Mouse (Mus musculus) right cerebral cortex, adult 18-20 months (tissue): ENCODE measurements around the gene Pax9.

ENCODE experiments used
- DNase-seq: peaks from one replicate; pipeline ENCODE4 v3.0.0; 2022; ENCODE audit warnings: mixed read lengths

The Pax9 gene

DNA sequence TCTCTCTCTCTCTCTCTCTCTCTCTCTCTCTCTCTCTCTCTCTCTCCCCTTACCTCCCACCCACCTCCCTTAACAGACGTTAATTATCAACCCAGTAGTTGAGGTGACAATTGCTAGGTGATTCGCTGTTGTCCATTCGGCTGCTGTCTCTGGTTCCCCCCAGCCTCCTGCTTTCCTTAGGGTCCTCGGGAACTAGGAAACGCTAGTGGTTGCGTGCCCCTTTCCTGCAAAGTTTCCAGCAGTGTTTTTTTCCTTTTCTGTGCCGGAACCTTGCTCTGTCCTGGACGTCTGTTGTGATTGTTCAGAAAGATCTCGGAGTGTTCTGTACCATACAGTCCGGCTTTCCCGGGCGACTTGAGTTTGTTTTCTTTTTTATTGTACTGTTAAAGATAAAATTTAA is 6.2 kb downstream of the Pax9 start:
- no peak for DNase-seq

DNA sequence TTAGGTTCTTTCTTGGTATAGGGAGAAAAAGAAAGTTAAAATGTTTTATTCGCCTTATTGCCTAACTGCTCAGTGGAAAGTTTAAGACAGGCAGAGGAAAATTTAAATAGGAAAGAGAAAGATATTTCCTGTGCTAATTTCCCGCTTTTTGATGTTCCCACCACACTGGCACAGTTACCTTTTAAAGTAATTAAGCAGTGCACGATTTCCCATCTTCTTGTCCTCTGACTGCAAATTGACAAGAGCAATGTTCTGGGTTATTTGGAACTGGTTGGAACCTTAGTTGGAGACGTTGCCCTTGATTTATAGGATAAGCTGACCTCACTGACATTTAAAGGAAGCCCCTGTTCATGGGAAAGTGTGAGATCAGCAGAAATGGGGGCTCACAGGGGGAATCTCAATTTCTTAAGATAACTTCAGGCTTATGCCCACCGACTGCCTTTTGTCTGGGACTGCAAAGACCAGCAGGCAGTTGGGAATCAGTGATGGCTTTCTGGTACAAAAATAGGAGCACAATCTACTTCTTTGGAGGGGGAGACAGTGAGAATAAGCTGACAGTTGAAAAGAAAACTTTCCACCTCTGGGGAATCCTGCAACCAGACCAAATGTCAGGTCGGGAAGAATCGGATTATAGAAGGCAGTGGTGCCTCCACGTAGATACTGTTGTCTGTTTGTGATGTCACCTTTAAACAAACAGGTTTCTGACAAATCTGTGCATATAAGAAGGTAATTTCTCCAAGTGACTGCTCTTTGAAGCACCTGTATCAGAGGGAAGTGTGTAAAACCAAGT is 6.8 kb downstream of the Pax9 start:
- DNase-seq, result no peak

DNA sequence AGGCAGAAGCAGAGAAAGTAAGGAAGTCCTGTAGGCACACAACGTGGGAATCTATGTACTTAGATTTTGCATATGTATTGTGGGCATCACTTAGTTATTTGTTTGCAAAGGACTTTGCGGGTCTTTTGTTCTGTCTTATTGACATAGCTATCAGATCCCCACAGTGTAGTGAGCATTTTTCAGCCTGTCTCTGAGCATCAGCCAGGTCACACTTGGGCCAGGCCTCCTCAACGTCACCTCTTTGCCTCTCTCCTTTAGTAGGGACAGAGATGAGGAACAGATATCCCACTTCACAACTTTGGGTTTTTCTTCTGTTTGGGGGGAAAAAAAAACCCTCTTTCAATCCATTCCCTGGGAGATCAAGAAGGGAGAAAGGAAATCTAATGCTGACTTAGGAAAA is 7.8 kb downstream of the Pax9 start:
- no peak for DNase-seq

DNA sequence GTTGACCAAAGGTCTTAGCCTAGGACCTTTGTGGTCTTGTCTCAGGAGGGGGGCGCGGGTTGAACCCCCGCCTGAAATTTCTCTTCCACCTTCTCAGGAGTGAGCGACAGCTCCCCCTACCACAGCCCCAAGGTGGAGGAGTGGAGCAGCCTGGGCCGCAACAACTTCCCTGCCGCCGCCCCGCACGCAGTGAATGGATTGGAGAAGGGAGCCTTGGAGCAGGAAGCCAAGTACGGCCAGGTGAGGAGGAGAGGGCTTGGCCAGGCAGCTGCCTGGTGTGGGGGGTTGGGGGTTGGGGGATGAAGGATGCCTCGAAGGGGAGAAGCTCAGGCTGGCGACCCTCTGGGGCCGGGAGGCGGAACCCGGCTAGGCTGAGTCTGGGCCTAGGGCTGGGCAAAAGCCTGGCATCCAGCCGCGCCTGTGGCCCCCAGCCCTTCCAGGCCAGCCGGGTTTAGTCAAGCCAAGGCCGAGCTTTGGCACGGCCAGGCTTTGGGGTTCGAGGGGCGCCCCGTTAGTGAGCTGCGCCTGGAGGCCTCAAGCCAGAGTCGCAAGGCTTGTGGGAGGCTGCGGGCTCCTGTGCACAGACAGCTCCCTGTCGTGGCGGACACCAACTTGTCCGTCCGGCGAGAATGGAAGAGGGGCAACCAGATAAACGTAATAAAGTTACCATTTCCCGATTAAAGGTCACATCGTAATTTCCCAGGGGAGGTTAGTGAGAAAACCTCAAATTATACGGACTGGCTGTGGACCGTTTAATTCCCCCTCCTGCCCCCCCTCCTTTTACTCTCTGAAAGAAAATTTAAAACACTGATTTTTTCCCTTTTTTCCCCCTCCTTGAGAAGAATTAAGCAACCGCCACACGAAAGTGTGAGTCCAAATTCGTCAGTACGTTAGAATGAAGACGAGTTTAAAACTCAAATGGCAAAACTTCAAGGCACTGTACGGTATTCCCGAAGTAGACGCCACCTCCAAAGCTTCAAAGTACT is 8.6 kb downstream of the Pax9 start:
- no peak for DNase-seq

DNA sequence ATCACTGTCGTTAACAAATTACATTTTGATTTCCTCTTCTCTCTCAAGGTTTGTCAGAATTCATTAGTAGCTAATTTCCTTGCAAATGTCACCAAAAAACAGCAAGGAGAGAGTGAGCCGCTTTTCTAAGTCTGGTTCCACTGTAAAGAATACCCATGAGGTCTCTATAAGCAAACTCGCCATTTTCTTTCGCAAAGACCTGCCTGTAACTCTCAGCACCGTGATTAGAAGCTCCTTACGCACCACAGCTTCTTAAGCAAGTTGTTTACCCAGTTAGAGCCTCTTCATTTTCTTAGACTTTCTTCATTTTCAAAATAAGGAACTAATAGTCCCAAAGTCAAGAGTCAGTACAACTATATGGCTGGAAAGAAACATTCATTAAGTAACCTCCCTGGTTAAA is 9.4 kb downstream of the Pax9 start:
- DNase-seq, result no peak

DNA sequence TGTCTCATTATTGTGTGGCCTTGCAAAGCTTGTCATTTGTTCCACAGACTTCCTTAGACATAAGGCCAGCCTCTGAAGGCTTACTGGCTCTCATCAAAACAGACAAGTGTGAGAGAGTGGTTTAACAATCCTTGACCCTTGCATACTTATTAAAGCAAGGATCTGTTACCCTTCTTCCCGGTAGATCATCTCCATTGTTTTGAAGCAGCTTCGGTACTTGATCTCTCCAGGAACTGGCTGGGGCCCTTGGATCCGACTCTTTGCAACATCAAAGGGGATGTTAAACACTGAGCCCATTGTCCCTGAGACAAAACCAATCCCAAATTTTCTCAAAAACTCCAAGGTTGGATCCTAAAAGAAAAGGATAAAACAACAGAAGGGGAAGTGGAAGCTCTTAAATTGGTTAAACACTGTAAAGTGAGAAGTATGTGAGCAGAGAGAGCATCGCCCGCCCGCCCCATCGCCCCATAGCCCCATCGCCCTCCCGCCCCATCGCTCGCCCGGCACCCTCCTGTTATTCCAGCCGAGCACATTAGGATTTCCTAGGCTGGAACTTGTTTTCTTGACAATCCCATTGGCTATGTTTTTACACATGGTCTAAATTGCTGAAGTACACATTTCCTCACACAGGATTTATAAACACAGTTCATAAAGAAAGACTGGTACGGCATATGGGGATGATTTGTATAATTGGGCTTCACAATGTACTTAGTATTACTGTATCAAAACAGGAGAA is 26.6 kb downstream of the Pax9 start:
- DNase-seq, result no peak

DNA sequence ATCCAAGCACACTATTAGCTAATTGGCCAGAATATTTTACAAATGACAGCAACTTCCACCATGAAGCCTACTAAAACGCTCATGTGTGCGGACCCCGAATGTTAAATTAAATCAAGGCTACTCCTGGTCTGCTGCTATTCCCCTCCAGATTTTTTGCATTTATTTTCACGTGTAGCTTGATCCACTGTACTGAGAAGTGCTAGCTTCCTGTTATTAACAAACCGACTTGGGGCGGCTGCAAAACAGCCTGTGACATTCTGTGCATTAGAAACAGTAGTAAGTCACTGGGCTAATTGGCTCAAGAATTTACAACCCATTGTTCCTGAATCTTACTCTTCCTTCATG is 27.1 kb downstream of the Pax9 start:
- DNase-seq, result no peak

DNA sequence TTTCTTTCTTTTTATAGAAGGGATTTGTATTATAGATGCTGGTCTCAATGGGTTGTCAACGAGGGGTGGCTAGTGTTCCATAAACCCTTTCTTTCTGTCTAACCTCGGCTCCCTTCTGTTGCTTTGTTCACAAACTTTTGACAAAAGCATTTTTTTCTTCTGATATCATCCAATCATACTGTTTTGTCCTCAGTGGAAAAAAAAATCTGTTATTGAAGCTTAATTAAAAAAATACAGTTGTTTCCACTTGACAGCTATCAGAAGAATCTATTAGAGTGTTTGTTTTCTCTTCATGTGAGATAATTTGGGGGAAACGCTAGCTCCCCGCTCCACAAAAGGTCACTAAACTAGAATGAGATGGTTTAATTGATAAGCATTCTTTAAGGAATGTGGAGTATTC is 36.1 kb downstream of the Pax9 start:
- DNase-seq, result no peak

DNA sequence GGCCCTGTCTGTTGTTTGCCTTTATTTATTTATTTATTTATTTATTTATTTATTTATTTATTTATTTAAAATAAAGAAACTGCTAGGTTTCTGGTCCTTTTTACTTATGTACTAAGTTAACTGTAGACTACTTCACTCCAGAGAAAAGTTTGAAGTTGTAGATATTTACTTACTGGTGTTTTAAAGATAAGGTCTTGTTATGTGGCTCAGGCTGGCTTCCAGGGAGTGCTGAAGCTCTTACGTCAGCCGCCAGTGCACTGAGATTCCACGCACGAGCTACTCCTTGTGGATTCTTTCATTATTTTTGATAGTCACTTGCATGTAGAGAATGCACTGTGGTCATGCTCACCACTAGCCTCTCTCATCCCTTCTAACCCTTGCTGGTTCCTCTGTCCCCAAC is 45.5 kb downstream of the Pax9 start:
- no peak for DNase-seq
